Mouse (Mus musculus): ENCODE measurements around the gene Lcn4. TPM values are rescaled to one million over a fixed set of nuclear protein-coding genes. Genes with fewer than 3 reads are reported as not detected.
"Not testable (repeated sequence)": the region's sequence is repeated elsewhere in the genome, so short reads cannot be mapped to it uniquely, and the experiment has no call there.

Gene Lcn4
- polyA plus RNA-seq (2012; ENCODE audit: insufficient read depth, insufficient read length, missing spikeins), result not detected in 2 replicates

- TF ChIP-seq CTCF (IDR thresholded peaks at IDR 0.05; ENCODE audit: low read depth, low read length), result no peak
- no peak for TF ChIP-seq POLR2A (IDR thresholded peaks at IDR 0.05; ENCODE audit: borderline replicate concordance, low read depth, low read length)
- no peak within 1 kb of the TSS for H3K4me3 ChIP-seq (ENCODE audit: insufficient read depth, low read length)
- no peak within 1 kb of the TSS for H3K27ac ChIP-seq (ENCODE audit: insufficient read depth, low read depth, low read length)
- H3K4me1 ChIP-seq (ENCODE audit: control insufficient read depth, insufficient read depth, low read length), result peaks cover 5% of the 10 kb centered on the region
Observed at GRCm38 (mm10) chr2:26671182-26671581, at the start of gene Lcn4. Lcn4 (minus strand) TSS chr2:26671282.

- H3K27ac ChIP-seq (ENCODE audit: insufficient read depth, low read depth, low read length), result no peak overlapping the region
- TF ChIP-seq POLR2A (IDR thresholded peaks at IDR 0.05; ENCODE audit: borderline replicate concordance, low read depth, low read length) (no peak), CTCF (IDR thresholded peaks at IDR 0.05; ENCODE audit: low read depth, low read length) (no peak)
- no peaks in the 10 kb centered on the region for H3K4me1 ChIP-seq (ENCODE audit: control insufficient read depth, insufficient read depth, low read length)
Observed at GRCm38 (mm10) chr2:26686171-26686675, 15.1 kb upstream of the Lcn4 start.

GRCm38 (mm10) chr2:26668746-26669145, 2.3 kb downstream of the Lcn4 start:
- Histone ChIP-seq H3K4me3 (ENCODE audit: insufficient read depth, low read length) (no peak overlapping the region), H3K27ac (ENCODE audit: insufficient read depth, low read depth, low read length) (no peak overlapping the region), H3K4me1 (ENCODE audit: control insufficient read depth, insufficient read depth, low read length) (peaks cover 5% of the 10 kb centered on the region)
- no peak for TF ChIP-seq POLR2A (IDR thresholded peaks at IDR 0.05; ENCODE audit: borderline replicate concordance, low read depth, low read length)
- no peak for TF ChIP-seq CTCF (IDR thresholded peaks at IDR 0.05; ENCODE audit: low read depth, low read length)

More at GRCm38 (mm10) chr2:26686171-26686675, 15.1 kb upstream of the Lcn4 start:
- H3K4me3 ChIP-seq (ENCODE audit: insufficient read depth, low read length), result no peak overlapping the region

- H3K27ac ChIP-seq (ENCODE audit: insufficient read depth, low read depth, low read length), result not testable (repeated sequence)
- peaks cover 21% of the 10 kb centered on the region for H3K4me1 ChIP-seq (ENCODE audit: control insufficient read depth, insufficient read depth, low read length)
- TF ChIP-seq CTCF (IDR thresholded peaks at IDR 0.05; ENCODE audit: low read depth, low read length), result peak; percentile 45; the same call in 1 of the 2 replicates
Observed at GRCm38 (mm10) chr2:26663551-26663950, 7.5 kb downstream of the Lcn4 start.

GRCm38 (mm10) chr2:26663112-26663511, 8.0 kb downstream of the Lcn4 start:
- H3K27ac ChIP-seq (ENCODE audit: insufficient read depth, low read depth, low read length), result no peak overlapping the region
- TF ChIP-seq CTCF (IDR thresholded peaks at IDR 0.05; ENCODE audit: low read depth, low read length) (no peak), POLR2A (IDR thresholded peaks at IDR 0.05; ENCODE audit: borderline replicate concordance, low read depth, low read length) (no peak)
- H3K4me1 ChIP-seq (ENCODE audit: control insufficient read depth, insufficient read depth, low read length), result peaks cover 24% of the 10 kb centered on the region
- no peak overlapping the region for H3K4me3 ChIP-seq (ENCODE audit: insufficient read depth, low read length)

More at GRCm38 (mm10) chr2:26663551-26663950, 7.5 kb downstream of the Lcn4 start:
- H3K4me3 ChIP-seq (ENCODE audit: insufficient read depth, low read length), result not testable (repeated sequence)

- no peak overlapping the region for H3K27ac ChIP-seq (ENCODE audit: insufficient read depth, low read depth, low read length)
- H3K4me3 ChIP-seq (ENCODE audit: insufficient read depth, low read length), result no peak overlapping the region
- TF ChIP-seq POLR2A (IDR thresholded peaks at IDR 0.05; ENCODE audit: borderline replicate concordance, low read depth, low read length), result no peak
- TF ChIP-seq CTCF (IDR thresholded peaks at IDR 0.05; ENCODE audit: low read depth, low read length), result no peak
- H3K4me1 ChIP-seq (ENCODE audit: control insufficient read depth, insufficient read depth, low read length), result peaks cover 27% of the 10 kb centered on the region
Observed at GRCm38 (mm10) chr2:26662509-26662882, 8.6 kb downstream of the Lcn4 start.

GRCm38 (mm10) chr2:26661768-26662508, 9.1 kb downstream of the Lcn4 start:
- Histone ChIP-seq H3K4me3 (ENCODE audit: insufficient read depth, low read length) (peak overlapping the region; percentile 11; the same call in 1 of the 2 replicates), H3K27ac (ENCODE audit: insufficient read depth, low read depth, low read length) (no peak overlapping the region), H3K4me1 (ENCODE audit: control insufficient read depth, insufficient read depth, low read length) (peaks cover 30% of the 10 kb centered on the region)
- no peak for TF ChIP-seq CTCF (IDR thresholded peaks at IDR 0.05; ENCODE audit: low read depth, low read length)

DNA sequence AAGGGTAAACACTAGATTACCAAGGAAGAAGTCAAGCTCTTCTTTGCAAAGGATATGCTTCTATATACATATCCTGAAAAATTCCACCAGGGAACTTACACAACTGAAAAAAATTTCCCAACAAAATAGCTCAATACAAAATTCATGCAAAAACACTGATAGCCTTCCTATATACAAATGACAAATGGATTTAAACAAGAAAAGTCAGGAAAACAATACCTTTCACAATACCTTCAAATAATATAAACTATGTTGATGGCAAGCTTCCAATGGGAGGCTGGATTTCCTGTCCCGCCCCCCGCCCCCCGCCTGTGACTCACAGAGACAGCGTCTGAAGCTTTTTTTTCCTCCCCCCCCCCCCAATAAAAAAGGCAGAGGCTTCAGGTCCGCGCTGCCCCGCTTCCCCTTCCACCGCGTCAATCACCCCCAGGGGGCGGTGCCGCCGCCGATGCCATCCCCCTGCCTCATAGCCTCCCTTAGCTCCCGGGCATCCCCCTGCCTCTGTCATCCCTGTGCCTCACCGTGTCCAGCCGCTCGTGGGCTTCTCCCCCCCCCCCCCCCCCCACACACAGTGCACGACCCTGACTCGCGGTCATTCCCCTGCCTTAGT, 9.8 kb downstream of the Lcn4 start:
- peaks cover 36% of the 10 kb centered on the region for H3K4me1 ChIP-seq (ENCODE audit: control insufficient read depth, insufficient read depth, low read length)
- TF ChIP-seq POLR2A (IDR thresholded peaks at IDR 0.05; ENCODE audit: borderline replicate concordance, low read depth, low read length) (no peak), CTCF (IDR thresholded peaks at IDR 0.05; ENCODE audit: low read depth, low read length) (no peak)
- no peak overlapping the region; the same call in 1 of the 2 replicates for H3K4me3 ChIP-seq (ENCODE audit: insufficient read depth, low read length)
- H3K27ac ChIP-seq (ENCODE audit: insufficient read depth, low read depth, low read length), result peak overlapping the region; percentile 45; the same call in 1 of the 2 replicates

DNA sequence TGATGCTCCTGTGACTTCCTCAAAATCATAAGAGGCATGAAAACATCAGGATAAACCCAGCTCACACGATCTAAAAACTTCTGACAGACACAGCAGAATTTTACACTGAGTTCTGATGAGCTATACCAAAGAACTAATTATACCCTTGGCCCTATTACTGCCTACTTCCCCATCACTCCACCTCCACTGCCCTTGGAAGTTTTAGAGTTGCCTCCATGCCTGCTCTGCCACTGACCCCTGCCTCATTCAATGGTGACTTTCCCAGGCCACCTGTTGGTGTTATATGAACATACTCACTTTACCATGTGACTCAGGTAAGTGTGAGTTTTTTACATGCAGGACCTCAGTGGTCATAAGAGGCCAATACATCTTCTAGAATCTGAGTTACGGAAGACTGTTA, 13.7 kb downstream of the Lcn4 start:
- peak overlapping the region; percentile 98 for H3K27ac ChIP-seq (ENCODE audit: insufficient read depth, low read depth, low read length)
- peaks cover 53% of the 10 kb centered on the region for H3K4me1 ChIP-seq (ENCODE audit: control insufficient read depth, insufficient read depth, low read length)
- no peak overlapping the region for H3K4me3 ChIP-seq (ENCODE audit: insufficient read depth, low read length)
- TF ChIP-seq POLR2A (IDR thresholded peaks at IDR 0.05; ENCODE audit: borderline replicate concordance, low read depth, low read length) (no peak), CTCF (IDR thresholded peaks at IDR 0.05; ENCODE audit: low read depth, low read length) (no peak)

GRCm38 (mm10) chr2:26654687-26655086, 16.4 kb downstream of the Lcn4 start:
- TF ChIP-seq CTCF (IDR thresholded peaks at IDR 0.05; ENCODE audit: low read depth, low read length) (no peak), POLR2A (IDR thresholded peaks at IDR 0.05; ENCODE audit: borderline replicate concordance, low read depth, low read length) (no peak)
- H3K27ac ChIP-seq (ENCODE audit: insufficient read depth, low read depth, low read length), result no peak overlapping the region
- no peak overlapping the region for H3K4me3 ChIP-seq (ENCODE audit: insufficient read depth, low read length)
- peaks cover 72% of the 10 kb centered on the region for H3K4me1 ChIP-seq (ENCODE audit: control insufficient read depth, insufficient read depth, low read length)
